Mouse (Mus musculus) lung, postnatal 25 days (tissue): ENCODE results near the gene Fam111a.

ENCODE experiments used
- DNase-seq: peaks from one replicate; pipeline ENCODE4 v3.0.0; 2022; ENCODE audit warnings: low spot score

Fam111a gene

GRCm38 (mm10) chr19:12634259-12634658 is 88.7 kb downstream of the Fam111a start:
- no peak for DNase-seq

GRCm38 (mm10) chr19:12634963-12635362 is 89.4 kb downstream of the Fam111a start:
- DNase-seq = no peak

- no peak for DNase-seq
Measured at GRCm38 (mm10) chr19:12636863-12637262, 91.3 kb downstream of the Fam111a start.

GRCm38 (mm10) chr19:12638049-12638448 is 92.5 kb downstream of the Fam111a start:
- no peak for DNase-seq
